Mouse (Mus musculus) lung, embryonic 15.5 days (tissue): Measurements from ENCODE around the gene Capn8. TPM values are rescaled to one million over a fixed set of nuclear protein-coding genes. Genes with fewer than 3 reads are reported as not detected.
"Not testable (repeated sequence)": the region's sequence is repeated elsewhere in the genome, so short reads cannot be mapped to it uniquely, and the experiment has no call there.

Source experiments
- ATAC-seq: fragments of 200-750 bp; cut with Nextera tagmentation; 2 replicates; pipeline ENCODE4 v1.8.0; 2017; ENCODE audit warnings: moderate number of reproducible peaks, borderline replicate concordance; ENCODE audit not compliant: low FRiP score, low TSS enrichment; ENCODE audit errors: extremely low read depth
- H3K27ac ChIP-seq: fragments of 300-500 bp; sonication (generic); 2 replicates; pipeline ENCODE4 v1.5.1; 2015; ENCODE audit warnings: moderate library complexity, mild to moderate bottlenecking, inconsistent platforms
- H3K27me3 ChIP-seq: fragments of 300-500 bp; sonication (generic); 2 replicates; pipeline ENCODE4 v1.6.1; 2015; ENCODE audit warnings: inconsistent platforms
- H3K36me3 ChIP-seq: fragments of 300-500 bp; sonication (generic); 2 replicates; pipeline ENCODE4 v1.6.1; 2015; ENCODE audit warnings: inconsistent platforms
- H3K4me1 ChIP-seq: fragments of 300-500 bp; sonication (generic); 2 replicates; pipeline ENCODE4 v1.6.1; 2015; ENCODE audit warnings: inconsistent platforms
- H3K4me2 ChIP-seq: fragments of 300-500 bp; sonication (generic); 2 replicates; pipeline ENCODE4 v1.6.1; 2015; ENCODE audit warnings: inconsistent platforms, mild to moderate bottlenecking, moderate library complexity
- H3K4me3 ChIP-seq: fragments of 300-500 bp; sonication (generic); 2 replicates; pipeline ENCODE4 v1.5.1; 2015; ENCODE audit warnings: mild to moderate bottlenecking, inconsistent platforms
- H3K9ac ChIP-seq: fragments of 300-500 bp; sonication (generic); 2 replicates; pipeline ENCODE4 v1.6.1; 2015; ENCODE audit warnings: inconsistent platforms
- H3K9me3 ChIP-seq: fragments of 300-500 bp; sonication (generic); 2 replicates; pipeline ENCODE4 v1.6.1; 2016; ENCODE audit warnings: inconsistent platforms
- WGBS: fragments of 180-500 bp; shearing (Covaris S2); methylation state at CpG from one replicate; pipeline ENCODE4 v1.1.7; 2015; 5-methylcytosine and 5-hydroxymethylcytosine counted together
- polyA plus RNA-seq: library from polyadenylated mRNA; unstranded; fragments of >200 nt; fragmentation: Nextera tagmentation; extraction: Ambion mirVana; gene quantifications from 2 replicates; pipeline ENCODE4 v1.2.1, GENCODE M21; 2015

Capn8 gene
- polyA plus RNA-seq, 1 experiment from 2014 or later, result not detected

- no peak overlapping the region for H3K4me2 ChIP-seq
- H3K9ac ChIP-seq, result no peak overlapping the region
- no peaks in the 10 kb centered on the region for H3K27me3 ChIP-seq
- no peaks in the 10 kb centered on the region for H3K36me3 ChIP-seq
- no peak overlapping the region for H3K27ac ChIP-seq
- no peaks in the 10 kb centered on the region for H3K9me3 ChIP-seq
- H3K4me3 ChIP-seq, result no peak overlapping the region
- peaks cover 9% of the 10 kb centered on the region; the same call in 1 of the 2 replicates for H3K4me1 ChIP-seq
- no peak for ATAC-seq
- WGBS, result 86% methylated on average over 4 of the region's 4 CpGs
Observed at GRCm38 (mm10) chr1:182629228-182629627, 64.4 kb downstream of the Capn8 start.

- 56% methylated on average over 12 of the region's 12 CpGs for WGBS
- Histone ChIP-seq H3K36me3 (no peaks in the 10 kb centered on the region), H3K4me3 (no peak overlapping the region), H3K4me1 (peaks cover 9% of the 10 kb centered on the region; the same call in 1 of the 2 replicates), H3K9ac (no peak overlapping the region), H3K4me2 (no peak overlapping the region), H3K9me3 (no peaks in the 10 kb centered on the region), H3K27me3 (no peaks in the 10 kb centered on the region), H3K27ac (no peak overlapping the region)
- ATAC-seq, result no peak
Observed at GRCm38 (mm10) chr1:182633712-182634294, 69.0 kb downstream of the Capn8 start.

- ATAC-seq, result no peak
- H3K9me3 ChIP-seq, result no peaks in the 10 kb centered on the region
- no peak overlapping the region for H3K27ac ChIP-seq
- H3K9ac ChIP-seq, result no peak overlapping the region
- no peak overlapping the region for H3K4me2 ChIP-seq
- no peaks in the 10 kb centered on the region for H3K36me3 ChIP-seq
- 0 out of 2 replicates have a peak, but pooled peaks cover 2% of the 10 kb centered on the region for H3K27me3 ChIP-seq
- 58% methylated on average over 7 of the region's 7 CpGs for WGBS
- peaks cover 4% of the 10 kb centered on the region; the same call in 1 of the 2 replicates for H3K4me1 ChIP-seq
- no peak overlapping the region for H3K4me3 ChIP-seq
Observed at GRCm38 (mm10) chr1:182639016-182639415, 74.2 kb downstream of the Capn8 start.

- Histone ChIP-seq H3K27ac (no peak overlapping the region), H3K9ac (no peak overlapping the region), H3K4me1 (peaks cover 3% of the 10 kb centered on the region; the same call in 1 of the 2 replicates), H3K4me3 (no peak overlapping the region), H3K36me3 (no peaks in the 10 kb centered on the region), H3K9me3 (no peaks in the 10 kb centered on the region), H3K27me3 (0 out of 2 replicates have a peak, but pooled peaks cover 2% of the 10 kb centered on the region), H3K4me2 (no peak overlapping the region)
- ATAC-seq, result no peak
- 82% methylated on average over 5 of the region's 5 CpGs for WGBS
Observed at GRCm38 (mm10) chr1:182639456-182639855, 74.6 kb downstream of the Capn8 start.

GRCm38 (mm10) chr1:182640094-182640493 lies 75.3 kb downstream of the Capn8 start:
- H3K4me3 ChIP-seq, result no peak overlapping the region
- no peak overlapping the region for H3K4me2 ChIP-seq
- H3K27ac ChIP-seq, result no peak overlapping the region
- peaks cover 7% of the 10 kb centered on the region for H3K4me1 ChIP-seq
- no peak for ATAC-seq
- H3K27me3 ChIP-seq, result 0 out of 2 replicates have a peak, but pooled peaks cover 2% of the 10 kb centered on the region
- H3K36me3 ChIP-seq, result no peaks in the 10 kb centered on the region
- H3K9ac ChIP-seq, result no peak overlapping the region
- H3K9me3 ChIP-seq, result no peaks in the 10 kb centered on the region
- WGBS, result 57% methylated on average over 4 of the region's 4 CpGs

GRCm38 (mm10) chr1:182642779-182643178 lies 78.0 kb downstream of the Capn8 start:
- H3K4me3 ChIP-seq, result no peak overlapping the region
- no peaks in the 10 kb centered on the region for H3K36me3 ChIP-seq
- no peak overlapping the region for H3K9ac ChIP-seq
- no peak overlapping the region for H3K27ac ChIP-seq
- 61% methylated on average over 2 of the region's 2 CpGs for WGBS
- ATAC-seq, result no peak
- 0 out of 2 replicates have a peak, but pooled peaks cover 2% of the 10 kb centered on the region for H3K27me3 ChIP-seq
- no peaks in the 10 kb centered on the region for H3K9me3 ChIP-seq
- no peak overlapping the region for H3K4me2 ChIP-seq
- H3K4me1 ChIP-seq, result peaks cover 22% of the 10 kb centered on the region

GRCm38 (mm10) chr1:182644418-182644817 lies 79.6 kb downstream of the Capn8 start:
- H3K4me2 ChIP-seq, H3K4me3 ChIP-seq, H3K27me3 ChIP-seq, H3K27ac ChIP-seq, ATAC-seq, H3K9ac ChIP-seq, H3K9me3 ChIP-seq, H3K36me3 ChIP-seq: not testable (repeated sequence)
- peaks cover 22% of the 10 kb centered on the region for H3K4me1 ChIP-seq
- WGBS, result 91% methylated on average over 8 of the region's 8 CpGs

DNA sequence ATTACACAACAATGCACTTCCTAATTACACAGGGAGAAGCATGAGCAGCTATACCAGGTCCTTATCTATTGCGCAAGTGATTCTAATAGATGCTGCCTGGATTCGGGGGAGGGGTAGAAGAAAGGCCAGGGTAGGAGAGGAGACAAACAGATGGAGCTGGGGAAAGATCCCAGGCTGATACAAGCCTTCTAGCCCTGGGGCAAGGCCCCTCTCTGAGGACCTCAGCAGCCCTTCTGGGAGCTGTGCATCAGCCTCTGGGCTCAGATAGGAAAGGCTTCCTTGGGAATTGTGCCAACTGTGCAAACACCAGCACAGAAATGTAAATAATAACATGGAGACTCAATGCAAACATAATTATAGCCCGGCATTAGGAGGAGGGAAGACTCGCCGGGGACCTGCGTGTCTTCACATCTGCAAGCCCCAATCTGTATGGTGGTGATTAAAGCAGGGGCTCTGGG lies 80.4 kb downstream of the Capn8 start:
- no peak overlapping the region for H3K9ac ChIP-seq
- H3K9me3 ChIP-seq, result no peaks in the 10 kb centered on the region
- no peak overlapping the region for H3K27ac ChIP-seq
- 23% methylated on average over 6 of the region's 6 CpGs for WGBS
- ATAC-seq, result peak; percentile 77
- H3K4me1 ChIP-seq, result peaks cover 22% of the 10 kb centered on the region
- 0 out of 2 replicates have a peak, but pooled peaks cover 2% of the 10 kb centered on the region for H3K27me3 ChIP-seq
- no peak overlapping the region for H3K4me2 ChIP-seq
- no peak overlapping the region for H3K4me3 ChIP-seq
- H3K36me3 ChIP-seq, result no peaks in the 10 kb centered on the region

DNA sequence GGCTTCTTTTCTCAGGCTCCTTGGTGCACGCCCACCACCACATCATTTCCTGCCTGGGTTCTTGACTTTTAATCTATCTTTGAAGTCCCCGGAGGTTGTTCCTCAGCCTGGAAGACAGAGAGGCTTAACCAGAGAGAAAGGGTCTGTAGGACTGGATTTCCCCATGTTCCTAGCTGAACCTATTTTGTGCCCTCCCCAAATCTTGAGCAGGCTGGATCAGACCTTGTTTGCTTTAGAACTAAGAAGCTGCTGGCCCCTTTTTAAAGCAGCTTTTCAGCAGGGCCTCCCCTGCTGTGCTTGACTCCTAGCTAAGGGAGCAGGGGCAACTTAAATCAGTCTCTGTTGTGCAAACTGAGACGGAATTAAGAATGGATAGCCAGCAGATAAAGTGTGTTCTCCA lies 82.0 kb downstream of the Capn8 start:
- H3K4me2 ChIP-seq, result no peak overlapping the region
- no peak for ATAC-seq
- no peaks in the 10 kb centered on the region for H3K36me3 ChIP-seq
- no peak overlapping the region for H3K27ac ChIP-seq
- peaks cover 22% of the 10 kb centered on the region for H3K4me1 ChIP-seq
- no peak overlapping the region for H3K4me3 ChIP-seq
- no peaks in the 10 kb centered on the region for H3K9me3 ChIP-seq
- H3K27me3 ChIP-seq, result 0 out of 2 replicates have a peak, but pooled peaks cover 2% of the 10 kb centered on the region
- H3K9ac ChIP-seq, result no peak overlapping the region
- 48% methylated on average over 3 of the region's 3 CpGs for WGBS

- Histone ChIP-seq H3K4me2 (no peak overlapping the region), H3K4me3 (no peak overlapping the region), H3K9ac (no peak overlapping the region), H3K27ac (no peak overlapping the region), H3K4me1 (peaks cover 10% of the 10 kb centered on the region), H3K9me3 (no peaks in the 10 kb centered on the region), H3K36me3 (no peaks in the 10 kb centered on the region), H3K27me3 (no peaks in the 10 kb centered on the region)
- 24% methylated on average over 6 of the region's 6 CpGs for WGBS
- no peak for ATAC-seq
Observed at GRCm38 (mm10) chr1:182657760-182658159, 93.0 kb downstream of the Capn8 start.

GRCm38 (mm10) chr1:182660365-182660764 lies 95.6 kb downstream of the Capn8 start:
- no peak for ATAC-seq
- no peaks in the 10 kb centered on the region for H3K36me3 ChIP-seq
- no peak overlapping the region for H3K4me2 ChIP-seq
- WGBS, result 36% methylated on average over 7 of the region's 7 CpGs
- H3K9me3 ChIP-seq, result no peaks in the 10 kb centered on the region
- no peak overlapping the region for H3K4me3 ChIP-seq
- no peaks in the 10 kb centered on the region for H3K27me3 ChIP-seq
- H3K9ac ChIP-seq, result no peak overlapping the region
- no peak overlapping the region for H3K27ac ChIP-seq
- H3K4me1 ChIP-seq, result peaks cover 24% of the 10 kb centered on the region

GRCm38 (mm10) chr1:182663671-182664070 lies 98.9 kb downstream of the Capn8 start:
- H3K4me3 ChIP-seq, result no peak overlapping the region
- no peak overlapping the region for H3K9ac ChIP-seq
- peak overlapping the region; percentile 34; the same call in 1 of the 2 replicates for H3K27ac ChIP-seq
- ATAC-seq, result no peak; the same call in 1 of the 2 replicates
- no peak overlapping the region for H3K4me2 ChIP-seq
- peaks cover 22% of the 10 kb centered on the region for H3K4me1 ChIP-seq
- WGBS, result 42% methylated on average over 11 of the region's 11 CpGs
- H3K9me3 ChIP-seq, result no peaks in the 10 kb centered on the region
- H3K27me3 ChIP-seq, result no peaks in the 10 kb centered on the region
- H3K36me3 ChIP-seq, result no peaks in the 10 kb centered on the region
